Mouse (Mus musculus): ENCODE measurements at regions not wholly inside any gene's neighbourhood (a gene's known extent, or its start where the extent isn't known, plus 50 kb on each side); places are given as distances from the start of the nearest gene placed in this dataset.

DNA sequence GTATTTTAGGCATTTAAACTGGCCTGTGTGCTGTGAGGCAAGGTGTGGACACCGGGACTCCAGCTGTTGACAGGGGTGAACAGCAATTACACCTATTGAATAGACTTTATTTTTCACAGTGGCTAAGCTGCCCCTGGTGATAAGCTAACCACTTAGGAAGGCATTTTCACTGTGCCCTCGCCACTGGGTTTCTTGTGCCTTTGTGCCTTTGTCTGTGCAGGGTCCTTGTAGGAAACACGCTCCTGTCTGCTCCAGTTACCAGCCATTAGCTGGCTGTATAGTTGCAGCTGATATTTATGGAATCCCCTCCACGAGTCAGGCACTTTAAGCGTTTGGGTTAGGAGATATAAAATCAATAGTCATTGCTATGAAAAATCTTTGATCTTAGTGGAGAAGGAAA lies 126.5 kb upstream of the Map1b start:
- Histone ChIP-seq H3K27ac (replicated peaks; ENCODE audit: low read depth, low read length) (peak overlapping the region; percentile 44; the same call in 1 of the 2 replicates), H3K9me3 (replicated peaks; ENCODE audit: control insufficient read depth, low read length) (no peaks in the 10 kb centered on the region), H3K9ac (replicated peaks; ENCODE audit: low read length) (no peak overlapping the region), H3K36me3 (replicated peaks; ENCODE audit: control insufficient read depth, insufficient read depth, low read depth, low read length) (no peaks in the 10 kb centered on the region), H3K27me3 (ENCODE audit: control insufficient read depth, insufficient read depth, low read length) (no peaks in the 10 kb centered on the region), H3K4me3 (ENCODE audit: low read depth, low read length) (no peak overlapping the region), H3K4me2 (ENCODE audit: low read depth, low read length) (no peak overlapping the region), H3K4me1 (ENCODE audit: control insufficient read depth, insufficient read depth, low read length) (no peaks in the 10 kb centered on the region)
- 59% methylated on average over 5 of the region's 5 CpGs for WGBS
- DNase-seq (ENCODE audit: low spot score) (peak; percentile 17), ATAC-seq (replicated peaks; ENCODE audit: insufficient number of reproducible peaks, low FRiP score, low TSS enrichment, low read depth) (no peak)

DNA sequence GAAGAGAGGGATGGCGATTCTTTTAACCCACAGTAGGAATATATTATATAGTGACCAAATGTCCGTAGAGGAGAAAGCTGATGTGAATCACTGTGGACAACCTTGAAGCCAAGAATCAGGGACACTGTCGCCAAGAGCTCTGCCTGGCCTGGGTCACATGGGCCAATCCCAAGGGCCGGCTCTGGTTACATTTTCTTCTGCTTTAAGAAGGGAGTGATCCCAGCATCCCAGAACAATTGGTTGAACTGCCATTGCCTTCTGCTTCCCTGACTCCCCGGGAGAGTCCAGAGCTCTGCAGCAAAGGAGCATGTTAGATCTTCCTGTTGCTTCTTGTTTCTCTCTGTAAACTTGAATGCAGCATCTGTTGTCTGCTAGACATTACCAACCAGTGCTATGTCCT lies 126.0 kb upstream of the Map1b start:
- H3K4me3 ChIP-seq (ENCODE audit: low read depth, low read length), result no peak overlapping the region
- H3K27ac ChIP-seq (replicated peaks; ENCODE audit: low read depth, low read length), result no peak overlapping the region; the same call in 1 of the 2 replicates
- H3K9ac ChIP-seq (replicated peaks; ENCODE audit: low read length), result no peak overlapping the region
- 45% methylated on average over 5 of the region's 5 CpGs for WGBS
- H3K4me1 ChIP-seq (ENCODE audit: control insufficient read depth, insufficient read depth, low read length), result no peaks in the 10 kb centered on the region
- H3K27me3 ChIP-seq (ENCODE audit: control insufficient read depth, insufficient read depth, low read length), result no peaks in the 10 kb centered on the region
- H3K4me2 ChIP-seq (ENCODE audit: low read depth, low read length), result no peak overlapping the region
- no peaks in the 10 kb centered on the region for H3K9me3 ChIP-seq (replicated peaks; ENCODE audit: control insufficient read depth, low read length)
- H3K36me3 ChIP-seq (replicated peaks; ENCODE audit: control insufficient read depth, insufficient read depth, low read depth, low read length), result no peaks in the 10 kb centered on the region
- ATAC-seq (replicated peaks; ENCODE audit: insufficient number of reproducible peaks, low FRiP score, low TSS enrichment, low read depth) (no peak; the same call in 1 of the 2 replicates), DNase-seq (ENCODE audit: low spot score) (peak; percentile 44)

DNA sequence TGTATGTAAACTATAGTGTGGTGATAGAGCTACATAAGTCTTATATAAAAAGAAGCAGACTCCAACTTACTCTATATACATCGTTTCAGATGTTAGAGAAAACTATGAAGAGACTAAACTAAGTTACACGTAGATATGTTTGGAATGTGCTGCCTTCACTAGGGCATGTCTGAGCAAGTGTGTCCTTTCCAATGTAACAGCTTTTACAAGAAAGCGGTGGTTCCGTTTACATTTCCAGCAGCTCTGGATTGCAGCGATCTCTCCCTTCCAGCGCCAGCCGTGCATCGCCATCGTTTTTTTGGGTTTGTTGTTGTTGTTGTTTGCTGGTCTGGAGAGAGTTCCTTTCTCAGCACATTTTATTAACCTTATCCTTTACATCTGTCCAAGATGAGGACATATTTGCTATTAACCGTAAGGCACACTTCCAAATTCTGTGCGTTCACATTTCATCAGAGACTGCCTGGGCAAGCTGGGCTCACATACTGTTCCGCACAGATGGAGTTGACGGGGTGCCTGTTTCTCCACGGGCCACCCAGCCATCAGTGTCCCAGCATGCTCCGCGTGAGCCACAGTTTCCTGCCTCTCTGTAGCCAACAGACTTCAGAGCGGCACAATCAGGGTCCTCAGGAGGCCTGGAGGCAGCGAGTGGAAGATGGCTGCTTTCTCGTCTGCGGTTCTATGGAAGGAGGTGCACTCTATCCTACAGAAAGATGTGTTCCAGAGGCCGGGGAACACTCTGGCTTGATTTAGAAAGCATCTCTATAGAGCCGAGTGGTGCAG lies 125.2 kb upstream of the Map1b start:
- H3K4me2 ChIP-seq (ENCODE audit: low read depth, low read length), result no peak overlapping the region
- ATAC-seq (replicated peaks; ENCODE audit: insufficient number of reproducible peaks, low FRiP score, low TSS enrichment, low read depth) (no peak; the same call in 1 of the 2 replicates), DNase-seq (ENCODE audit: low spot score) (no peak)
- H3K4me1 ChIP-seq (ENCODE audit: control insufficient read depth, insufficient read depth, low read length), result no peaks in the 10 kb centered on the region
- no peak overlapping the region for H3K4me3 ChIP-seq (ENCODE audit: low read depth, low read length)
- H3K9ac ChIP-seq (replicated peaks; ENCODE audit: low read length), result no peak overlapping the region
- H3K9me3 ChIP-seq (replicated peaks; ENCODE audit: control insufficient read depth, low read length), result no peaks in the 10 kb centered on the region
- H3K27me3 ChIP-seq (ENCODE audit: control insufficient read depth, insufficient read depth, low read length), result no peaks in the 10 kb centered on the region
- H3K36me3 ChIP-seq (replicated peaks; ENCODE audit: control insufficient read depth, insufficient read depth, low read depth, low read length), result no peaks in the 10 kb centered on the region
- H3K27ac ChIP-seq (replicated peaks; ENCODE audit: low read depth, low read length), result 0 out of 2 replicates have a peak overlapping the region, but pooled peaks have one; percentile 28
- 83% methylated on average over 22 of the region's 22 CpGs for WGBS

DNA sequence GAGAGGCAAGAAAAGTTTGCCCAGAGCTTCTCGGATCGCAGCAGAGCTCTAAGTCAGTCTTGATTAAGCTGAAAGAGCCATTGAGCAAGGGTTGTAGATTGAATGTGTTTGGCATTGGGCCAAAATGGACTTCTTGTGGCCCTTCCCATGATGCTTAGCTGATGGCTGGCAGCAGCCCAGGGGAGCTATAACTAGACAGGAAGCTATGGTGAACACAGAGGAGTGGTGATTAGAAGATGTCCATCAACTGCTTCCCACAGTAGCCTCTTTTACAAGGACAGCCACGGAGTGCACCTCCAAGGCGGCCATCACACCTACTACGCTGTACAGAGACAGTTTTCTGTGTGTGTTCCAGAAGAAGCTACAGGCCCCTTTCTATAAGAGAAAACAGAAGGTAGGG lies 116.4 kb upstream of the Map1b start:
- no peaks in the 10 kb centered on the region for H3K27me3 ChIP-seq (ENCODE audit: control insufficient read depth, insufficient read depth, low read length)
- no peaks in the 10 kb centered on the region for H3K4me1 ChIP-seq (ENCODE audit: control insufficient read depth, insufficient read depth, low read length)
- H3K36me3 ChIP-seq (replicated peaks; ENCODE audit: control insufficient read depth, insufficient read depth, low read depth, low read length), result no peaks in the 10 kb centered on the region
- DNase-seq (ENCODE audit: low spot score), result no peak
- ATAC-seq (replicated peaks; ENCODE audit: insufficient number of reproducible peaks, low FRiP score, low TSS enrichment, low read depth), result no peak
- no peak overlapping the region for H3K27ac ChIP-seq (replicated peaks; ENCODE audit: low read depth, low read length)
- WGBS, result 93% methylated on average over 5 of the region's 5 CpGs
- H3K4me3 ChIP-seq (ENCODE audit: low read depth, low read length), result no peak overlapping the region
- no peak overlapping the region for H3K4me2 ChIP-seq (ENCODE audit: low read depth, low read length)
- H3K9me3 ChIP-seq (replicated peaks; ENCODE audit: control insufficient read depth, low read length), result no peaks in the 10 kb centered on the region
- H3K9ac ChIP-seq (replicated peaks; ENCODE audit: low read length), result no peak overlapping the region

DNA sequence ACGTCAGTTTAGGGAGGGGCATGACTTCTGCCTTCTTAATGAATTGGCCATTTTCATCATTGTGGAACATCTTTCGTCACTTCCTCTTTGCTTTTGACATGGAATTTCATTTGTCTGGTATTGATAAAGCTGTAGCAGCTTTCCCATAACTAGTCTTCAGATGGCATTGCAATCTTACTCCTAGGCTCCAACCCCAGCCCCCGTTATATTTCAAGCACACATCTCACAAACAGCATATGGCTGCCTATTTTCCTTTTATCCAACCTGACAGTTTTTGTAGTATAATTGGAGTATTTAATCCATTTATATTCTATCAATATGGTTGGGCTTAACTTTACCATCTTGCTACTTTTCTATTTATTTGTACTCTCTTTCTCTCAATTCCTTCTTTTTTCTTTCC lies 114.5 kb upstream of the Map1b start:
- 82% methylated on average over 3 of the region's 3 CpGs for WGBS

DNA sequence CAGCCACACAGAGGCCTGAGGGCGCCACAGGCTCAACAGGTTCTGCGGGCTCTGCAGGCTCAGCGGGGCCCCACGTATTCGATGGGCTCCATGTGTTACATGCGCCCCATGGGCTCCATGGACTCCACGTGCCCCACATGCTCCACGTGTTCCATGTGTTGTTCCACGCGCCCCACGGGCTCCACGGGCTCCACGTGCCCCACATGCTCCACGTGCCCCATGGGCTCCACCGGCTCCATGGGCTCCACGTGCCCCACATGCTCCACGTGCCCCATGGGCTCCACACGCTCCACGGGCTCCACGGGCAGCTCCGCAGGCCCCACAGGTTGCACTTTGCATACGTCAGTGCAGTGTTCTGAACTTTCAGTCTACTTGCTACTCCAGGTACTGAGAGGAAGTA lies 114.0 kb upstream of the Map1b start:
- Histone ChIP-seq H3K9ac (replicated peaks; ENCODE audit: low read length) (no peak overlapping the region), H3K4me2 (ENCODE audit: low read depth, low read length) (no peak overlapping the region), H3K9me3 (replicated peaks; ENCODE audit: control insufficient read depth, low read length) (no peaks in the 10 kb centered on the region), H3K36me3 (replicated peaks; ENCODE audit: control insufficient read depth, insufficient read depth, low read depth, low read length) (no peaks in the 10 kb centered on the region), H3K4me1 (ENCODE audit: control insufficient read depth, insufficient read depth, low read length) (no peaks in the 10 kb centered on the region), H3K4me3 (ENCODE audit: low read depth, low read length) (no peak overlapping the region), H3K27ac (replicated peaks; ENCODE audit: low read depth, low read length) (no peak overlapping the region), H3K27me3 (ENCODE audit: control insufficient read depth, insufficient read depth, low read length) (no peaks in the 10 kb centered on the region)
- ATAC-seq (replicated peaks; ENCODE audit: insufficient number of reproducible peaks, low FRiP score, low TSS enrichment, low read depth) (no peak), DNase-seq (ENCODE audit: low spot score) (no peak)
- WGBS, result 95% methylated on average over 22 of the region's 22 CpGs

More for the DNA sequence above, 114.5 kb upstream of the Map1b start:
- Histone ChIP-seq H3K27ac (replicated peaks; ENCODE audit: low read depth, low read length) (no peak overlapping the region), H3K27me3 (ENCODE audit: control insufficient read depth, insufficient read depth, low read length) (no peaks in the 10 kb centered on the region), H3K9me3 (replicated peaks; ENCODE audit: control insufficient read depth, low read length) (no peaks in the 10 kb centered on the region), H3K4me2 (ENCODE audit: low read depth, low read length) (no peak overlapping the region), H3K4me1 (ENCODE audit: control insufficient read depth, insufficient read depth, low read length) (no peaks in the 10 kb centered on the region), H3K36me3 (replicated peaks; ENCODE audit: control insufficient read depth, insufficient read depth, low read depth, low read length) (no peaks in the 10 kb centered on the region), H3K4me3 (ENCODE audit: low read depth, low read length) (no peak overlapping the region), H3K9ac (replicated peaks; ENCODE audit: low read length) (no peak overlapping the region)
- ATAC-seq (replicated peaks; ENCODE audit: insufficient number of reproducible peaks, low FRiP score, low TSS enrichment, low read depth) (no peak), DNase-seq (ENCODE audit: low spot score) (no peak)

DNA sequence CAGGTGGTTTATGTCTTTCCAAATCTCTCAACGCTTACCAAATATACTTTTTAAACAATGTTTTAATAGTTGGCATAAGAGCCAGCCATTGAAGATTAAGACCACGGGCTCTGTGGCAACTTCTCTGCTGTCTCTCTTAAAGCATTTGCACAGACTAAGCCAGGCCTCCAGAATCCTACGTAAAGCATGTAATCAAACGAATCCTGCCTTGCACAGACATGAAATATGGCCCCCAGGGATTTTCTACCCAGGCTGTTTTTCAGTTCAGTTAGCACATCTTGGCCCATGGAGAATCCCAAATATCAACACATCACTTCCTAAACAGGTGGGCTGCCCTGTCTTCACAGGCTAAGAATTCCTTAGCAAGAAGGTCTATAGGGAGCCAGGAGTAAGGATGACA lies 108.9 kb upstream of the Map1b start:
- DNase-seq (ENCODE audit: low spot score) (peak; percentile 36), ATAC-seq (replicated peaks; ENCODE audit: insufficient number of reproducible peaks, low FRiP score, low TSS enrichment, low read depth) (no peak)
- Histone ChIP-seq H3K4me2 (ENCODE audit: low read depth, low read length) (no peak overlapping the region), H3K4me3 (ENCODE audit: low read depth, low read length) (no peak overlapping the region), H3K4me1 (ENCODE audit: control insufficient read depth, insufficient read depth, low read length) (no peaks in the 10 kb centered on the region), H3K9me3 (replicated peaks; ENCODE audit: control insufficient read depth, low read length) (no peaks in the 10 kb centered on the region), H3K9ac (replicated peaks; ENCODE audit: low read length) (no peak overlapping the region), H3K36me3 (replicated peaks; ENCODE audit: control insufficient read depth, insufficient read depth, low read depth, low read length) (no peaks in the 10 kb centered on the region), H3K27ac (replicated peaks; ENCODE audit: low read depth, low read length) (no peak overlapping the region), H3K27me3 (ENCODE audit: control insufficient read depth, insufficient read depth, low read length) (no peaks in the 10 kb centered on the region)
- WGBS, result 52% methylated on average over 4 of the region's 4 CpGs

DNA sequence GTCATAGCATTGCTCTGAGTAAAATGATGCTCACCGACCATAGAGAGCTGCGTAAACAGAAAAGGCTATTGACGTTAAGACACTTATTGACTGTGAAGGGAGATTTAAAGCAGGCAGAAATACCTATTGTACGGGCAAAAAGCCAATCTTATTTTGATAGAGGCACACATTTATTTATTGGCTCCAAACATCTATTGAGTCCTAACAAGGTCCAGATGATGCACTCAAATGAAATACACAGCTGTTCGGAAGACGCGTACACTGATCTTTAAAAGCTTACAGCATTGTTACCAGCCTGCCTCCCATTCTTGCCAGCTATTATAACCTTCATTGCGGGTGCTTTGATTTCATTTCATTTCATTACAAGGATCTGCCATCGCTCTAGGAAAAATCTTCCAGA lies 102.0 kb upstream of the Map1b start:
- Histone ChIP-seq H3K9me3 (replicated peaks; ENCODE audit: control insufficient read depth, low read length) (no peaks in the 10 kb centered on the region), H3K27me3 (ENCODE audit: control insufficient read depth, insufficient read depth, low read length) (no peaks in the 10 kb centered on the region), H3K4me2 (ENCODE audit: low read depth, low read length) (no peak overlapping the region), H3K9ac (replicated peaks; ENCODE audit: low read length) (no peak overlapping the region), H3K27ac (replicated peaks; ENCODE audit: low read depth, low read length) (no peak overlapping the region), H3K4me3 (ENCODE audit: low read depth, low read length) (no peak overlapping the region), H3K36me3 (replicated peaks; ENCODE audit: control insufficient read depth, insufficient read depth, low read depth, low read length) (no peaks in the 10 kb centered on the region), H3K4me1 (ENCODE audit: control insufficient read depth, insufficient read depth, low read length) (no peaks in the 10 kb centered on the region)
- DNase-seq (ENCODE audit: low spot score) (no peak), ATAC-seq (replicated peaks; ENCODE audit: insufficient number of reproducible peaks, low FRiP score, low TSS enrichment, low read depth) (no peak)
- 86% methylated on average over 9 of the region's 9 CpGs for WGBS

Data from embryonic facial prominence, embryonic 11.5 days (tissue).